Mouse (Mus musculus): ENCODE results near the gene Msrb3. TPM values are rescaled to one million over a fixed set of nuclear protein-coding genes. Genes with fewer than 3 reads are reported as not detected.
"Not testable (repeated sequence)": the region's sequence is repeated elsewhere in the genome, so short reads cannot be mapped to it uniquely, and the experiment has no call there.

The Msrb3 gene
- total RNA-seq, 2 experiments from 2014 or later = 3.3 to 3.4 TPM

DNA sequence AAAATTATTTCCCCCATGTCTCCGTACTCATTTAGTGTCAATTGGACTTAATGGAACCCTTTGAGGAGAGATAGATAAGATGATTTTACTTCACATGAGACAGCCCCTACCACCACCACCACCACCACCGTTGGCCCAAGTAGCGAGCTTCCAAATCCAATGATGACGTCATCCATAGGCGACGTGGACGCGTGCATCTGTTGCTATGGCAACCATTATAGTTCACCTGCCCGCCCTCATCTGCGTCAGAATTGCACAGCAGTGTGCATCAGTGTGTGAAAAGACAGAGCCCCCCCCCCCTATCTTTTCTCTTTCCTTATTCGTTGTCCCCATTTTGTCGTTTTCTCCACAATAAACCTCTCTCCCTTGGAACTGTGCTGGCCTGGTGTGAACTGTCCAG is 135.9 kb downstream of the Msrb3 start:
- intact Hi-C loops (cut with DNase I) = no loop called here
- no peak for DNase-seq

DNA sequence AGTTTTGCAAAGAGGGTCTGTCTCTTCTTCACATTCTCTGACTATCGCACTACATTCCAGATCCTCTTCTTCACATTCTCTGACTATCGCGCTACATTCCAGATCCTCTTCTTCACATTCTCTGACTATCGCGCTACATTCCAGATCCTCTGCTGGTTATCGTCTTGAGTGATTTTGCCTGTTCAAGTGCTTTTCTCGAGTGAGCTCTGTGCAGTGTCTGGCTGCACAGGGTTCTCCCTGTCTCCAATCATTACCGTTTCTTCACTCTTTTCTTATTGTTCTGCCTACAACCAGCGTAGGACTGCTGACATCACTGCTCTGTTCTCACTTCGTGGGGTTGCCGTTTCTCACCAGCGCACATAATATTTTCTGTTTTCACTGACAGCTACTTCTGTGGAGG is 138.2 kb downstream of the Msrb3 start:
- intact Hi-C loops (cut with DNase I) = no loop called here
- no peak for DNase-seq

DNA sequence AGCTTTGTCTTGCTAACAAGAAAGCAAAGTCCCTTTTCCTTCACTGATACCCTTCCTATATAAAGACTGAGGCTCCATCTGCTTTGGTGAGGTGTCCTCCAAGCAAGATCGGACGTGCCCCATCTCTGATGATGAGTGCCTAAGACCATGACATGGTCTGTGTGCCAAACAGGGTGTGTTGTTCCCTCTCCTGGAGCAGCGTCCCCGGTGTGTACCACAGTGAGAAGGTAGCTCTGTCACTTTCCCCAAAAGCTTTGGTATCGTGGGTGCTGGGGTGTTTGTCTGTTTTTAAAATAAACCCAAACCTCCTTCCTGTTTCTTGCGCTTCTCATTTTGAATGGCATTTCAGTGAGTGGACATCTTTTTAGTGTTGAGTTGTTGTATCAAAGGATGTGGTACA is 139.0 kb downstream of the Msrb3 start:
- no peak for DNase-seq
- intact Hi-C loops (cut with DNase I) = no loop called here

DNA sequence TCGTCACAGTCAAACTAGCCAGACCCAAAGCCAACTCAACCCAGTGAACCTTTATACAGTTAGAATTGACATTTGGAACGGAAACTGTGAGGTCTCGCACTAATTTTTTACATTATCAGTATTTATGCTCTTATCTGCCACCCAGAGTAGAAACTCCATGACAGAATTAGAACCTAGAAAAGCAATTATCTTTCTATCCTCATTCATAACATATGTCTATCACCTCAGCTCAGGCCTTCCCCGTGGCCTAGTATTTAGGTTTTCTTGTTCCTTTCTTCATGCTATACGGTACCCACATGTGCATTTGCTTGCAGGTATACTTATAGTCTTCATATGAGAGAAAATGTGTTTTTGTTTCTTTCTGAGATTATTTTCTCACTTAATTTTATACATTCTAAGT is 146.4 kb downstream of the Msrb3 start:
- intact Hi-C loops (cut with DNase I) = no loop called here
- DNase-seq = no peak

DNA sequence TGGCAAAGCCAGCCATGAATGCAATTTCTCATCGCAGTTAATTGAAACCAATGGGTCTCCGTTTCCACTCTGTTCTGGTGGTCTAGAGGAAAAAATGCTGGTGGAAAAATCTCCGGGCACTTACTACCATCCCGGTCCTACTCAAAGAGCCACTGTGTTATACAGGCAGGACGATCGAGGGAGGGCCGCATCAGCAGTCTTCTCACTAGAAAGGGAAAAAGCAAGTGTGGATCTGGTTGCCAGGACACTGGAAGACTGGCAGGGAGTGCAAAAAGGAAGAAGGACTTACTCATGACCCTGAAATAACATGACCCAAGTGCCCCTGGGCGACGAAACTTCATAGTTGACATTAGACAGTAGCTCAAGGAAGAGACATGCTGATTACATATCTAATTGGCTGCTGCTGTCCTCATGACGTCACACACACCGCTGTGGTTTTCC is 147.1 kb downstream of the Msrb3 start:
- DNase-seq = peak; percentile 10

DNA sequence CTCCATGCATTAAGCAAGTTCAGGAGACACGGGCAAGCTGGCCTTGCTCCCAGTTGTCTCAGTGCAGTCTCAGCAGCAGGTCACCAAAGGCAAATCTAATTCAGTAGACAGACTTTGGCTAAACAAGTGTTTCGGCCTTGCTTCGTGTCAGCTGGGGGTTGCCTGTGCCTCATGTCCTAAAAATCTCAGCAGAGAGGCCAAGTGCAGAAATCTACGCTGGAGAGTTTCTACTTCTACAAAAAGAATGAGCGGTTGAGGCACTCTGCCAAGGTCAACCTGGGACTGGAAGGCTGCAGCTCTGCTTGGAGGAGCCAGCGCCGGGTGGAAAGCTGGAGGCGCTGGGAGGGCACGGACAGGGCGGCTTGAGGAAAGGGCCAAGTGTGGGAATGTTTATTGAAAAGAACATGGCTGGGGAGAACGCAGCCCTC is 147.6 kb downstream of the Msrb3 start:
- peak; percentile 76 for DNase-seq
- intact Hi-C loops (cut with DNase I) = no loop called here

More for the DNA sequence above, 147.1 kb downstream of the Msrb3 start:
- intact Hi-C loops (cut with DNase I) = no loop called here

DNA sequence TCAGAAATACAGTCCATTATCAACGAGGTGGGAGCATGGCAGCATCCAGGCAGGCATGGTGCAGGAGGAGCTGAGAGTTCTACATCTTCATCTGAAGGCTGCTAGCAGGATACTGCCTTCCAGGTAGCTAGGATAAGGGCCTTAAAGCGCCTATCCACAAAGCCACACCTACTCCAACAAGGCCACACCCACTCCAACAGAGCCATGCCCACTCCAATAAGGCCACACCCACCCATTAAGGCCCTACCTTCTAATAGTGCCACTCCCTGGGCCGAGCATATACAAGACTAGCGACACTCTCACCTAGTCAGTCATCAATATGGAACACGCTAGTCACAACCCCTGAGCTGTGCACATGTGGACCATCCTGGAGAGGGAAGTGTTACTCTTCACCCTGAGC is 149.3 kb downstream of the Msrb3 start:
- DNase-seq; intact Hi-C loops (cut with DNase I): not testable (repeated sequence)

DNA sequence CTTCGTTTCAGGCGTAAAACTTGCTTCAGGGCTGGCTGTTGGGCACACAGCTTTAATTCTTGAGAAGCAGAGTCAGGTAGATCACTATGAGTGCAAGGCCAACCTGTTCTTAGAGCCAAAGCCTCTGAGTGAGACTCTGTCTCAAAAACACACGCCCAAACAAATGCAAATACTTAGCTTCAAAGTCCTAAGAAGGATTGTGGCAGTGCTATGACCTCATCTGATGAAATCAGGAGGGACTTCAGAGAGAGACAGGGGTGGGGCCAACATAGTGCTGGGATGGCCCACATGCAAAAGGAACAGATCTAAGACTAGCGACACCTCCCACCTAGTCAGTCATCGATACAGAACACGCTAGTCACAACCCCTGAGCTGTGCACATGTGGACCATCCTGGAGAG is 150.7 kb downstream of the Msrb3 start:
- intact Hi-C loops (cut with DNase I) = no loop called here
- no peak for DNase-seq

DNA sequence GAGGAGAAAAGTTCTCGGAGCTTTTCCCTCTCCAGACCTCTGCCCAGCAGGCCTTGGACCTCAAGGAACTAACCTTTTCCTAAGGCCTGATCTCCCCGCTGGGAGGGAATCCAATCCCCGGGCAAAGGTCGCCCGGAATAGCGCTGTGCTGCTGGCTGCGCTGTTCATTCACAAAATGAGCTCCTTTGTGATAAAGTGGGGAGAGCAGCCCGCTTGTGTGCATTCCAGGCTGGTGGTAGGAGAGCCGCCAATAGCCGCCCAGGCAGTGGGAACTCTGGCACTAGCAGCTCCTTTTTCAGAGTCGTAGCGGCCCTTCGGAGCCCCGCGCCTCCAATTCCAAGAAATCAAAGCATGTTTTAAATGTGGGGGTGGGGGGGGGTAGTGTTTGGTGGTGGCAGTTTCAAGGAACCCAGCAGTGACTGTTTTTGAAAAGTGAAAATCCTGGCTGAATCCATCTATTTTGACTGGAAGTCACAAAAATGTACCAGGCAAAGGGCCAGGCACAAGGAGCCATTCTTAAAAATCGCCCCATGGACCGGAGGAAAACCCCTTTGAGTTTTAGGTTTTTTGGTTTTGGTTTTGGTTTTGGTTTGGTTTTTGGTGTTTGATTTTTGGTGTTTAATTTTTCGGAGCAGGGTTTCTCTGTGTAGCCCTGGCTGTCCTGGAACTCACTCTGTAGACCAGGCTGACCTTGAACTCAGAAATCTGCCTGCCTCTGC is 153.6 kb downstream of the Msrb3 start:
- peak; percentile 68 for DNase-seq
- intact Hi-C loops (cut with DNase I) = no loop called here

DNA sequence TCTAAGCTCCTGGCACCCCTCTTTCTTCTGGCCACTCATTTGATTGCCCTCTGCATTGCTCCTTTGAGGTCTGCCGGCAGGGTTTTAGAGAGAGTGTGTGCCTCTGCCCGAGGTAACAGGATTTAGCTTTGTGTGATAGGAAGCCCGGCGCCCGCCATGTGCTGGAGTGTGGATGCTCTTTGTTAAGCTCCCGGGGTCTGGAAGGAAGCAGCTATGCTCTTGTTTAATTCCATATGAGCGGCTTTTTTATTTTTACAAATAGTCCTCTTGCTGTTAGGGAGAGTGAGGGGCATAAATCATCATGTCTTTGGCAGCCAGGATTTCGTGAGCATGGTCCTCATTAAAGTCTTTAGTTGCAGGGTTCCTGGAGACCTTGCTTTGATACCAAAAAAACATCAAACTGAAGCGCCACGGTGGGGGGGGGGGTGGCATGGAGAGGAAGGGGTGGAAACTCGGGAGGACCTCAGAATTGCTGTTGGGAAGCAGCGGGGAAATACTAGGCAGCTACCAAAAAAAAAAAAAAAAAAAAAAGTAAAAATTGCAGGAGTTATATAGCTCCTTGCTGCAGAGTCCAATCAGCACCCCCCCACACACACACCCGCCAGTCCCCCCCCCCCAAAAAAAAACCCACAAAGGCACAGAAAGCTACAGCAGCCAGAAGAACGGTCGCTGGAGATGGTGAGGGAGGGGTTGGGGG is 154.3 kb downstream of the Msrb3 start:
- DNase-seq = peak; percentile 7
- intact Hi-C loops (cut with DNase I) = no loop called here

DNA sequence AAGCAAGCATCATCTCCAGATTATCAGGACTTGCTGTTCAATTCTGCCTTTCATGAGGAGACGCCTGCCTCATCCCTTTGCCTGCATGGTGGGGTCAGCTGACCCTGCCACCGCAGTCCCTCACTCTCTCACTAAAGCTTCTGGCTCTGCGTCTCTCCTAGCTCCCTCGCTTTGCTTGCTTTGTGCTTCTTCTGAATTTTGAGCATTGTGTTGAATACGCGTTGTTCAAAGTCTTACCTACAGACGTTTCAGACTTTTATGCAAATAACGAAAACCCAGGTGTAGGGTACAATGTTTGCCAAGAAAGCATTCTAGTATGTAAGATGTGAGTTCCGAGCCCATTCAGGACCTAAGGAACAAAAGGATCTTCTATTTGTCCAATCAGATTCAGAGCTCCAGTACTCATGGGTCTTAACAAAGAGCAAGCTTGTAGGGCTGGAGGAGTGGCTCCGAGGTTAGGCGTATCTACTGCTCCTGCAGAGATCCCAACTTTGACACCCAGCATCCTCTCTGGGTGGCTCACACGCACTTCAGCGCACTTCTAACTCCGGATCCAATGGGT is 162.3 kb downstream of the Msrb3 start:
- intact Hi-C loops (cut with DNase I) = no loop called here

DNA sequence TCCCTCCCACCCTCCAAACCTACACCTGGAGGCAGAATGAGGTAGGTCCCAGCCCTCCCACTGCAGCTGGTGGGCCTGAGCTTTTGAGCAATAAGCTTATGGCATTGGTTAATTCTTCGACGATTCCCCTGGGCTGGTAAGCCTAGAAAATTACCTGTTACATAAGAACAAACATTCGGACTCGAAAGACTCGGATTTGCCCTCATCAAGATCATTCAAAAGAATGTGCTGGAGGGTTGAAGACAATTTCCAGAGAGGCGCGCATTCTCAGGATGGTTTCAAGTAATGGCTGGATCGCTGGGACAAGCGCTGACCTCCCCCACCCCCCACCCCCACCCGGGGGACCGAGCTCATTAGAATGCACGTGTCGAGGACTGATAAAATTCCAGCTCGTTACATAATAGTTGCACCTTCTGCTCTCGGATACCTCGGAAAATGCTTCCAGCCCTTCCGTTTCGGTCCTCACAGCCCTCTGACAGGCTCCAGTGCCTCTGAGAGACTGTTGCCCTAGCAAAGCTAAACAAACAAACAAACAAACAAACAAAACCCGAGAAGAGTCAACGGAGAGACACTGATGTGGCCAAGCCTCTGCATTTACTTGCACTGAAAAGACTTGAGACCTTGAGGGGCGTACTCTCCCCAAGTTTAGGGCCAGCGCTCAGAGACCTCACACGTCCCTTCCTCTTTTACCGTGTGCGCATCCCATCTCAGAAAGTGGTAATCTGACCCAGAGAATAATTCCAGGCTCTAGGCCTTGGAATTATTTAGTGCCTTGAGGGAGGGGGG is 163.0 kb downstream of the Msrb3 start:
- intact Hi-C loops (cut with DNase I) = no loop called here
- DNase-seq = no peak

More for the DNA sequence above, 162.3 kb downstream of the Msrb3 start:
- no peak for DNase-seq

DNA sequence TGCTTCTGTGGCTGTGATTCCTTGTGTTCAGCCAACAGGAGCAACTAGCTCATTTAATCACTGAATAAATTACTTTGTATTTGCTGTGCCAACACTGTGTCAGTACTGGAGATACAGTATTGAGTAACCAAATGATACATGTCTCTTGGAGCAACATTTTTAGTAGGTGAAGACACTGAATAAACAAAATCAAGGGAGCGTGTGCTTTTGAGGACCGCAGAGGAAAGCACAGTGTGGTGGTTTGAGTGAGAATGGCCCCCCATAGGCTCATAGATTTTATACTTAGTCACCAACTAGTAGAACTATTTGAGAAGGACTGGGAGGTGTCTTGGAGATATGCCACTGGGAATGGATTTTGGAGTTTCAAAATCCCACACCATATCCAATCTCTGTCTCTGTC is 164.5 kb downstream of the Msrb3 start:
- intact Hi-C loops (cut with DNase I) = no loop called here
- DNase-seq = no peak

Other genes starting within 250 kb of the Msrb3 start
- 10 to 100 TPM; 30.9 to 32.7 TPM for gene Lemd3, start 80.2 kb upstream of the Msrb3 start, total RNA-seq (2021)
- gene Wif1, start 134.9 kb upstream of the Msrb3 start, total RNA-seq (2021) = 1 to 10 TPM; 1.8 to 2.1 TPM